Mouse (Mus musculus) midbrain, embryonic 11.5 days (tissue): Measurements from ENCODE around the gene Ppp2r5d. TPM values are rescaled to one million over a fixed set of nuclear protein-coding genes. Genes with fewer than 3 reads are reported as not detected.

ENCODE experiments used
- ATAC-seq: fragments of 200-750 bp; cut with Nextera tagmentation; 2 replicates; pipeline ENCODE4 v1.8.0; 2017; ENCODE audit warnings: moderate TSS enrichment, moderate library complexity; ENCODE audit not compliant: low FRiP score
- DNase-seq: peaks from one replicate; pipeline ENCODE4 v3.0.0; 2015; ENCODE audit warnings: low spot score; ENCODE audit errors: missing footprints
- H3K27ac ChIP-seq: fragments of 300-500 bp; sonication (generic); 2 replicates; pipeline ENCODE4 v1.5.1; 2014; ENCODE audit warnings: low read depth, low read length
- H3K27me3 ChIP-seq: fragments of 300-500 bp; sonication (generic); 2 replicates; pipeline ENCODE4 v1.6.1; 2014; ENCODE audit warnings: mild to moderate bottlenecking, low read length, moderate library complexity, mixed read lengths; ENCODE audit not compliant: control insufficient read depth, insufficient read depth
- H3K36me3 ChIP-seq: fragments of 300-500 bp; sonication (generic); 2 replicates; pipeline ENCODE4 v1.6.1; 2014; ENCODE audit warnings: mild to moderate bottlenecking, low read length, moderate library complexity, mixed read lengths; ENCODE audit not compliant: control insufficient read depth, insufficient read depth
- H3K4me1 ChIP-seq: fragments of 300-500 bp; sonication (generic); 2 replicates; pipeline ENCODE4 v1.6.1; 2014; ENCODE audit warnings: low read length; ENCODE audit not compliant: control insufficient read depth, insufficient read depth
- H3K4me2 ChIP-seq: fragments of 300-500 bp; sonication (generic); 2 replicates; pipeline ENCODE4 v1.6.1; 2014; ENCODE audit warnings: mild to moderate bottlenecking, moderate library complexity
- H3K4me3 ChIP-seq: fragments of 300-500 bp; sonication (generic); 2 replicates; pipeline ENCODE4 v1.5.1; 2014; ENCODE audit warnings: low read depth, low read length
- H3K9ac ChIP-seq: fragments of 300-500 bp; sonication (generic); 2 replicates; pipeline ENCODE4 v1.6.1; 2014; ENCODE audit warnings: low read length
- H3K9me3 ChIP-seq: fragments of 300-500 bp; sonication (generic); 2 replicates; pipeline ENCODE4 v1.6.1; 2016; ENCODE audit warnings: low read length; ENCODE audit not compliant: control insufficient read depth
- WGBS: fragments of 180-500 bp; shearing (Covaris S2); extraction: QIAGEN DNeasy Blood & Tissue Kit; methylation state at CpG from one replicate; pipeline ENCODE4 v1.1.7; 2014; 5-methylcytosine and 5-hydroxymethylcytosine counted together
- polyA plus RNA-seq: library from polyadenylated mRNA; unstranded; fragments of >200 nt; fragmentation: Nextera tagmentation; extraction: Ambion mirVana; gene quantifications from 2 replicates; pipeline ENCODE4 v1.2.1, GENCODE M21; 2014

Ppp2r5d gene
- polyA plus RNA-seq, 1 experiment from 2014 or later = 110 TPM

- DNase-seq (no peak), ATAC-seq (no peak)
- Histone ChIP-seq H3K4me2 (peak overlapping the region; percentile 71), H3K27me3 (no peaks in the 10 kb centered on the region), H3K27ac (no peak overlapping the region), H3K9me3 (no peaks in the 10 kb centered on the region), H3K4me1 (peaks cover 26% of the 10 kb centered on the region), H3K4me3 (peak overlapping the region; percentile 78), H3K9ac (peak overlapping the region; percentile 68), H3K36me3 (no peaks in the 10 kb centered on the region)
- 1% methylated on average over 19 of the region's 19 CpGs for WGBS
Measured at GRCm38 (mm10) chr17:46646322-46646662, 58.6 kb downstream of the Ppp2r5d start.

- Histone ChIP-seq H3K9ac (peak within 1 kb of the TSS; percentile 68), H3K36me3 (no peaks in the 10 kb centered on the region; the same call in 1 of the 2 replicates), H3K4me2 (peak within 1 kb of the TSS; percentile 72), H3K4me3 (peak within 1 kb of the TSS; percentile 78), H3K27me3 (no peaks in the 10 kb centered on the region), H3K27ac (no peak within 1 kb of the TSS), H3K4me1 (peaks cover 21% of the 10 kb centered on the region), H3K9me3 (no peaks in the 10 kb centered on the region)
- WGBS = under 1% methylated on average over 53 of the region's 53 CpGs
- ATAC-seq = peak; percentile 74
- peak; percentile 100 for DNase-seq
Measured at GRCm38 (mm10) chr17:46645561-46646321, 59.2 kb downstream of the Ppp2r5d start, which contains the start of the genes Klc4 and Mrpl2. Gene Klc4 (minus strand): TSS chr17:46646022. Gene Mrpl2 (plus strand): TSS chr17:46646229.

- 6% methylated on average over 11 of the region's 11 CpGs for WGBS
- H3K9me3 ChIP-seq = no peaks in the 10 kb centered on the region
- DNase-seq (no peak), ATAC-seq (peak; percentile 27; the same call in 1 of the 2 replicates)
- H3K4me1 ChIP-seq = peaks cover 19% of the 10 kb centered on the region
- H3K36me3 ChIP-seq = peaks cover 3% of the 10 kb centered on the region; the same call in 1 of the 2 replicates
- H3K4me2 ChIP-seq = peak overlapping the region; percentile 72
- H3K27me3 ChIP-seq = no peaks in the 10 kb centered on the region
- H3K9ac ChIP-seq = peak overlapping the region; percentile 60
- no peak overlapping the region for H3K27ac ChIP-seq
- H3K4me3 ChIP-seq = peak overlapping the region; percentile 78
Measured at GRCm38 (mm10) chr17:46644916-46645475, 59.9 kb downstream of the Ppp2r5d start.

GRCm38 (mm10) chr17:46644152-46644805, 60.6 kb downstream of the Ppp2r5d start:
- Histone ChIP-seq H3K36me3 (peaks cover 3% of the 10 kb centered on the region; the same call in 1 of the 2 replicates), H3K27me3 (no peaks in the 10 kb centered on the region), H3K9ac (peak overlapping the region; percentile 3; the same call in 1 of the 2 replicates), H3K27ac (no peak overlapping the region), H3K4me3 (no peak overlapping the region; the same call in 1 of the 2 replicates), H3K4me1 (peaks cover 12% of the 10 kb centered on the region), H3K4me2 (no peak overlapping the region; the same call in 1 of the 2 replicates), H3K9me3 (no peaks in the 10 kb centered on the region)
- ATAC-seq (no peak), DNase-seq (no peak)
- WGBS = 88% methylated on average over 12 of the region's 12 CpGs

GRCm38 (mm10) chr17:46642060-46642459, 62.9 kb downstream of the Ppp2r5d start:
- H3K4me1 ChIP-seq = peaks cover 12% of the 10 kb centered on the region
- H3K9ac ChIP-seq = no peak overlapping the region
- no peaks in the 10 kb centered on the region for H3K9me3 ChIP-seq
- no peaks in the 10 kb centered on the region for H3K27me3 ChIP-seq
- DNase-seq (no peak), ATAC-seq (no peak)
- H3K27ac ChIP-seq = no peak overlapping the region
- H3K36me3 ChIP-seq = peaks cover 3% of the 10 kb centered on the region; the same call in 1 of the 2 replicates
- H3K4me3 ChIP-seq = no peak overlapping the region
- no peak overlapping the region for H3K4me2 ChIP-seq
- WGBS = 91% methylated on average over 17 of the region's 17 CpGs

- H3K9ac ChIP-seq = no peak overlapping the region
- no peak overlapping the region for H3K4me3 ChIP-seq
- no peak for ATAC-seq
- H3K9me3 ChIP-seq = no peaks in the 10 kb centered on the region
- no peak overlapping the region for H3K27ac ChIP-seq
- no peak for DNase-seq
- H3K27me3 ChIP-seq = no peaks in the 10 kb centered on the region
- H3K36me3 ChIP-seq = peaks cover 5% of the 10 kb centered on the region
- 81% methylated on average over 9 of the region's 9 CpGs for WGBS
- H3K4me2 ChIP-seq = no peak overlapping the region
- H3K4me1 ChIP-seq = peaks cover 6% of the 10 kb centered on the region
Measured at GRCm38 (mm10) chr17:46639929-46640328, 65.0 kb downstream of the Ppp2r5d start.

GRCm38 (mm10) chr17:46636831-46637523, 67.9 kb downstream of the Ppp2r5d start:
- 29% methylated on average over 15 of the region's 15 CpGs for WGBS
- Histone ChIP-seq H3K36me3 (peaks cover 7% of the 10 kb centered on the region), H3K27me3 (no peaks in the 10 kb centered on the region), H3K4me1 (peaks cover 3% of the 10 kb centered on the region), H3K9ac (no peak overlapping the region; the same call in 1 of the 2 replicates), H3K27ac (no peak overlapping the region), H3K9me3 (no peaks in the 10 kb centered on the region), H3K4me2 (no peak overlapping the region), H3K4me3 (no peak overlapping the region)
- no peak for ATAC-seq
- peak; percentile 93 for DNase-seq
